Mouse (Mus musculus): ENCODE results near the gene Tnfaip6. TPM values are rescaled to one million over a fixed set of nuclear protein-coding genes. Genes with fewer than 3 reads are reported as not detected.

Gene Tnfaip6
- polyA plus RNA-seq, 1 experiment from 2014 or later: 0.17 TPM

GRCm38 (mm10) chr2:52078666-52079065 lies 40.9 kb downstream of the Tnfaip6 start:
- no peak for ATAC-seq (ENCODE audit: insufficient read depth)
- Histone ChIP-seq H3K36me3 (replicated peaks) (peaks cover 81% of the 10 kb centered on the region), H3K27me3 (no peaks in the 10 kb centered on the region)

GRCm38 (mm10) chr2:52084013-52084412 lies 46.2 kb downstream of the Tnfaip6 start:
- Histone ChIP-seq H3K9me3 (replicated peaks) (no peaks in the 10 kb centered on the region), H3K4me1 (replicated peaks) (no peaks in the 10 kb centered on the region), H3K36me3 (replicated peaks) (peaks cover 85% of the 10 kb centered on the region), H3K27ac (replicated peaks) (no peak overlapping the region), H3K9ac (no peak overlapping the region), H3K27me3 (no peaks in the 10 kb centered on the region), H3K4me3 (replicated peaks) (no peak overlapping the region), H3K4me2 (no peak overlapping the region)
- 82% methylated on average over 3 of the region's 3 CpGs for WGBS (ENCODE audit: insufficient replicate concordance)
- no peak for ATAC-seq (ENCODE audit: insufficient read depth)

More at GRCm38 (mm10) chr2:52078666-52079065, 40.9 kb downstream of the Tnfaip6 start:
- Histone ChIP-seq H3K9me3 (replicated peaks) (no peaks in the 10 kb centered on the region), H3K9ac (no peak overlapping the region), H3K27ac (replicated peaks) (no peak overlapping the region), H3K4me3 (replicated peaks) (no peak overlapping the region), H3K4me2 (no peak overlapping the region), H3K4me1 (replicated peaks) (peaks cover 20% of the 10 kb centered on the region)
- WGBS (ENCODE audit: insufficient replicate concordance): 84% methylated on average over 2 of the region's 2 CpGs

- H3K4me2 ChIP-seq: no peak overlapping the region
- H3K27ac ChIP-seq (replicated peaks): no peak overlapping the region
- no peak overlapping the region for H3K9ac ChIP-seq
- H3K4me1 ChIP-seq (replicated peaks): no peaks in the 10 kb centered on the region
- H3K36me3 ChIP-seq (replicated peaks): peaks cover 84% of the 10 kb centered on the region
- no peak for ATAC-seq (ENCODE audit: insufficient read depth)
- WGBS (ENCODE audit: insufficient replicate concordance): 84% methylated on average over 2 of the region's 2 CpGs
- no peaks in the 10 kb centered on the region for H3K27me3 ChIP-seq
- no peaks in the 10 kb centered on the region for H3K9me3 ChIP-seq (replicated peaks)
- H3K4me3 ChIP-seq (replicated peaks): no peak overlapping the region
Observed at GRCm38 (mm10) chr2:52084571-52084970, 46.8 kb downstream of the Tnfaip6 start.

Other genes with a start within 250 kb of the Tnfaip6 start
- 20.3 and 22.0 TPM in 2 replicates for gene Rbm43, start 102.8 kb upstream of the Tnfaip6 start, polyA plus RNA-seq (2015; fragmentation: Nextera tagmentation; extraction: Ambion mirVana)
- gene Nmi, start 64.5 kb upstream of the Tnfaip6 start, polyA plus RNA-seq (2015; fragmentation: Nextera tagmentation; extraction: Ambion mirVana): 9.0 and 11.9 TPM in 2 replicates
- 14.2 and 15.4 TPM in 2 replicates for gene Rif1, start 34.8 kb downstream of the Tnfaip6 start, polyA plus RNA-seq (2015; fragmentation: Nextera tagmentation; extraction: Ambion mirVana)

All from liver, embryonic 15.5 days (tissue).